Mouse (Mus musculus): ENCODE measurements around the gene Zdhhc18.

GRCm38 (mm10) chr4:133656294-133656693 lies 6.3 kb upstream of the Zdhhc18 start:
- TF ChIP-seq POLR2A (IDR thresholded peaks at IDR 0.05; ENCODE audit: borderline replicate concordance, low read depth, low read length) (no peak), CTCF (IDR thresholded peaks at IDR 0.05; ENCODE audit: low read depth, low read length) (no peak)

All from bone marrow macrophage, adult 2 months (primary cell).